Mouse (Mus musculus): ENCODE data around the gene Arhgap4. TPM values are rescaled to one million over a fixed set of nuclear protein-coding genes. Genes with fewer than 3 reads are reported as not detected.
A peak's percentile ranks its signal among the peaks of the same experiment; 100 is the strongest.

Gene Arhgap4
- polyA plus RNA-seq, 1 experiment from 2014 or later, result 4.6 TPM

DNA sequence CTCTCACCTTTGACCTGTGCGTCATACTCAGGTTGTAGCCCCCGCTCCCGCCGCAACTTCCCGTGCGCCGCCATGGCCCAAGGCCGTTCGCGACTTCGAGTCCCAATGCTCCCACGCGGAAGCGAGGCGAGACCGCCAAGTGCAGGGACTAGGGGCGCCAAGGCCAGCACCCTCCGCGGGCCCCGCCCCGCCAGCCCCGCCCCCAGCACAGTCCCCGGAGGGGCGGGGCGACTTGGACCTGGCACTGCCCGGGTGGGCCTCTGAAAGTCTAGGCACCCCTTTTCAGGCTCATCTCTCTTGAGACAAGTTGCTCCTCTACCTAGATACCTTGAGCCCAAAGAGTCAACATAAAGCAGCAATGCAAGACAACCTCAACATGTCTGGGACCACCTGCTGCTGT lies 10.5 kb downstream of the Arhgap4 start:
- no peak overlapping the region for H3K4me3 ChIP-seq
- ATAC-seq (replicated peaks), result no peak
- no peaks in the 10 kb centered on the region for H3K36me3 ChIP-seq (replicated peaks)
- 0 out of 2 replicates have a peak overlapping the region, but pooled peaks have one; percentile 26 for H3K4me2 ChIP-seq
- H3K27ac ChIP-seq, result no peak overlapping the region
- H3K9me3 ChIP-seq, result no peaks in the 10 kb centered on the region
- no peaks in the 10 kb centered on the region for H3K27me3 ChIP-seq (replicated peaks)
- H3K4me1 ChIP-seq, result peaks cover 2% of the 10 kb centered on the region; the same call in 1 of the 2 replicates
- WGBS, result 31% methylated on average over 26 of the region's 26 CpGs
- no peak overlapping the region for H3K9ac ChIP-seq

- no peak overlapping the region for H3K4me3 ChIP-seq
- ATAC-seq (replicated peaks), result no peak
- H3K27ac ChIP-seq, result no peak overlapping the region
- H3K9ac ChIP-seq, result no peak overlapping the region
- no peaks in the 10 kb centered on the region for H3K9me3 ChIP-seq
- no peaks in the 10 kb centered on the region for H3K27me3 ChIP-seq (replicated peaks)
- peaks cover 2% of the 10 kb centered on the region; the same call in 1 of the 2 replicates for H3K4me1 ChIP-seq
- no peak overlapping the region for H3K4me2 ChIP-seq
- H3K36me3 ChIP-seq (replicated peaks), result no peaks in the 10 kb centered on the region
These were observed 11.2 kb downstream of the Arhgap4 start for GRCm38 (mm10) chrX:73910451-73910850.

DNA sequence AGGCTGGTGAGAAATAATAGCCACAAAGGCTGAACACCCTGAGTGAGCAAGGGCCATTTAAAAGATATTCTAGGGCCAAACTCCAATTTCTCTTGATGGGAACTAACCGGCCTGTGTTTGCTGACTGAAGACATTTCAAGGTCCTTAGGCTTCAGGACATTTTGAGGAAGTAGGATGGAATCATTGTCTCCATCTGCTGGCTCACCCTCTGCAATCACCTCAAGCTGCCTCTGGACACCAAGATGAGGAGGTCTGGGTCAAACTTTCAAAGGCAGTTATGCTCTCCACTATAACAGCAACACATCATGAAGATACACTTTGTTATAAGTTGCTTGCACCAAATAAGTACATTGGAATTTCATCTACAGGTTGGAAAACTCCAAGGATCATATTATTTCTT lies 11.6 kb downstream of the Arhgap4 start:
- ATAC-seq (replicated peaks), result no peak
- H3K9ac ChIP-seq, result no peak overlapping the region
- no peak overlapping the region for H3K4me2 ChIP-seq
- no peaks in the 10 kb centered on the region for H3K9me3 ChIP-seq
- no peak overlapping the region for H3K4me3 ChIP-seq
- H3K36me3 ChIP-seq (replicated peaks), result no peaks in the 10 kb centered on the region
- H3K27ac ChIP-seq, result no peak overlapping the region
- peaks cover 2% of the 10 kb centered on the region; the same call in 1 of the 2 replicates for H3K4me1 ChIP-seq
- no peaks in the 10 kb centered on the region for H3K27me3 ChIP-seq (replicated peaks)
- WGBS, result 91% methylated on average over 1 of the region's 1 CpGs

DNA sequence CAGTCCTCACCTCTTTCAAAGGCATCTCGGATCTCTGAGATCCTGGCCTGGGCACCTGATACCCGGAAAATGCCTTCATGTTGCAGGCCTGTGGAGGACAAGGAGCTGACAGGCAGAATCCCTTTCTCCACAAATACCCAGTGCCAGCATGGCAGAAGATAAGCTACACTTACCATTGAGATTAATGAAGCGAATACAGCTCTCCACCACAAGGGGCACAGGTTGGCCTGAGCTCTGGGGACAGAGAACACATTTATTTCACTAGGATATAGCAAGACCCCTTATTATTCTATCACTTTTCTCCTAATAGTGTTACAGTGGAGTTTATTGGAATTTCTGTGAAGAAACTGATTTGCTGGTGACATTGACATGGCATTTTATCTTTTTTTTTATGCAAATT lies 23.7 kb downstream of the Arhgap4 start:
- Histone ChIP-seq H3K4me2 (no peak overlapping the region), H3K9me3 (no peaks in the 10 kb centered on the region), H3K9ac (no peak overlapping the region), H3K4me3 (no peak overlapping the region), H3K36me3 (replicated peaks) (no peaks in the 10 kb centered on the region), H3K27me3 (replicated peaks) (no peaks in the 10 kb centered on the region), H3K27ac (no peak overlapping the region), H3K4me1 (no peaks in the 10 kb centered on the region)
- no peak for ATAC-seq (replicated peaks)
- WGBS, result 70% methylated on average over 3 of the region's 3 CpGs

DNA sequence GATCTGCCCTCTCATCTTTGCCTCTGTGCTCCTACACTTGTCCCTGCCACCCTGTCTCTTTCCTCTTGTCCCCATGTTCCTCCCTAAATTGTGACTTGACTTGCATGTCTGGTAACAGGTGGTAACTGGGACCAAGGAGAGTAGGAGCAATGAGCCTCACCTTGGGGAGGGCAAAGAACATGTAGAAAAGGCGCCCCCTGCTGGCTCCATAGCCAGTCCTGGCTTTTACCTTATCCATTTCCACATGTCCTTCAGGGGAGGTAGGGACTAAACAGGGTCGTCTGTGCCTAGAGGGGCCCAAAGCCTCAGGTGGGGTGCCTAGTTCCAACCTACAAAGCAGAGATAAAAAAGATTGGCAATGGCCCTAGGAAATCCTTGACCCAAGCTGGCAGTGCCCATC lies 26.0 kb downstream of the Arhgap4 start, which contains the start of gene L1cam:
TSS of gene L1cam (minus strand) at position 387 of the 400 bp plus-strand sequence.
- no peak within 1 kb of the TSS for H3K4me3 ChIP-seq
- 14% methylated on average over 2 of the region's 2 CpGs for WGBS
- H3K4me1 ChIP-seq, result no peaks in the 10 kb centered on the region
- no peak within 1 kb of the TSS for H3K9ac ChIP-seq
- H3K27me3 ChIP-seq (replicated peaks), result no peaks in the 10 kb centered on the region
- no peaks in the 10 kb centered on the region for H3K9me3 ChIP-seq
- H3K4me2 ChIP-seq, result no peak within 1 kb of the TSS
- ATAC-seq (replicated peaks), result no peak
- no peak within 1 kb of the TSS for H3K27ac ChIP-seq
- no peaks in the 10 kb centered on the region for H3K36me3 ChIP-seq (replicated peaks)

DNA sequence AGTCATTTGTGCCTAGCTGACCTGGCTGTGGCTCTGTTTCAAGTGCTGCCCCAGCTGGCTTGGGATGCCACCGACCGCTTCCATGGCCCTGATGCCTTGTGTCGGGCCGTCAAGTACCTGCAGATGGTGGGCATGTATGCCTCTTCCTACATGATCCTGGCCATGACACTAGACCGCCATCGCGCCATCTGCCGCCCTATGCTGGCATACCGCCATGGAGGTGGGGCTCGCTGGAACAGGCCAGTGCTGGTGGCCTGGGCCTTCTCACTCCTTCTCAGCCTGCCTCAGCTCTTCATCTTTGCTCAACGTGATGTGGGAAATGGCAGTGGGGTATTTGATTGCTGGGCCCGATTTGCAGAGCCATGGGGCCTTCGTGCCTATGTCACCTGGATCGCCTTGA lies 28.8 kb downstream of the Arhgap4 start:
- H3K27me3 ChIP-seq (replicated peaks), result no peaks in the 10 kb centered on the region
- H3K4me3 ChIP-seq, result no peak overlapping the region
- ATAC-seq (replicated peaks), result no peak
- no peaks in the 10 kb centered on the region for H3K36me3 ChIP-seq (replicated peaks)
- H3K9ac ChIP-seq, result no peak overlapping the region
- no peaks in the 10 kb centered on the region for H3K4me1 ChIP-seq
- no peak overlapping the region for H3K4me2 ChIP-seq
- no peaks in the 10 kb centered on the region for H3K9me3 ChIP-seq
- no peak overlapping the region for H3K27ac ChIP-seq
- WGBS, result 93% methylated on average over 14 of the region's 14 CpGs

DNA sequence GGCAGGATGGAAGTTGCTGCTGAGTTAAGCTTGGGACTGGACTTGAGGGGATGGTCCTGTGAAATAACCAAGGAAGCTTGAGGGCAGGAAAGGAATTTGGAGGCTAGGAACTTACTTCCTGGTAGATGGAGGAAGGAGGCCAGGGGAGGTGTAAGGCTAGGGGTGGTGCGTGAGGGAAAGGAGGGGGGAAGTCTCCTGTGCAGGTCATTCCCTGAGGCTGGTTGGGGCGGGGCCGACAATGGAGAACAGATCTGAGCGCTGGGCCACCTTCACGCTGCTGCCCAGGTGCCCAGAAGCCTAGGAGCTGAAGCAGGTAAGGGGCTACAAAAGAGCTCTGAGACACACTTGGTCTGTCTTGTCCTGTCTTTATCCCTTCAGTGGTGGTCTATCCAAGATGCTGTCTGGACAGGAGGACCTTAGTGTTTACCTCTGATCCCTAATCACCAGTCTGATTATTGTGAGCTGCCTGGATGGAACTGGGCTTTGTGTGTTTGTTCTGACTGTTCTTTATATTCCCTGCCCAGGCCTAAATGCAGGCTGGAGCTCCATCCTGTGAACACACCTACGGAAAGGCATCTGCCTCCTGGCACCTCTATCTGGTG lies 30.0 kb downstream of the Arhgap4 start, which contains the start of gene Avpr2:
TSS of gene Avpr2 (plus strand) at position 552 of the 602 bp plus-strand sequence.
- Histone ChIP-seq H3K9ac (no peak within 1 kb of the TSS), H3K27me3 (replicated peaks) (no peaks in the 10 kb centered on the region), H3K36me3 (replicated peaks) (no peaks in the 10 kb centered on the region), H3K9me3 (no peaks in the 10 kb centered on the region), H3K27ac (no peak within 1 kb of the TSS), H3K4me2 (no peak within 1 kb of the TSS), H3K4me1 (no peaks in the 10 kb centered on the region), H3K4me3 (no peak within 1 kb of the TSS)
- 87% methylated on average over 6 of the region's 6 CpGs for WGBS
- ATAC-seq (replicated peaks), result no peak

- Histone ChIP-seq H3K4me1 (peaks cover 22% of the 10 kb centered on the region), H3K9me3 (no peaks in the 10 kb centered on the region), H3K4me3 (peak overlapping the region; percentile 60), H3K4me2 (peak overlapping the region; percentile 57), H3K9ac (no peak overlapping the region; the same call in 1 of the 2 replicates), H3K27me3 (replicated peaks) (no peaks in the 10 kb centered on the region), H3K36me3 (replicated peaks) (no peaks in the 10 kb centered on the region), H3K27ac (peak overlapping the region; percentile 81)
- ATAC-seq (replicated peaks), result peak; percentile 18
- 20% methylated on average over 6 of the region's 6 CpGs for WGBS
These were observed 40.2 kb downstream of the Arhgap4 start for GRCm38 (mm10) chrX:73881463-73881862.

GRCm38 (mm10) chrX:73881036-73881427 lies 40.6 kb downstream of the Arhgap4 start:
- Histone ChIP-seq H3K9ac (peak overlapping the region; percentile 68), H3K36me3 (replicated peaks) (no peaks in the 10 kb centered on the region), H3K27ac (peak overlapping the region; percentile 81), H3K27me3 (replicated peaks) (no peaks in the 10 kb centered on the region), H3K9me3 (no peaks in the 10 kb centered on the region), H3K4me2 (peak overlapping the region; percentile 57), H3K4me1 (peaks cover 25% of the 10 kb centered on the region), H3K4me3 (peak overlapping the region; percentile 60)
- WGBS, result 24% methylated on average over 16 of the region's 16 CpGs
- peak; percentile 59 for ATAC-seq (replicated peaks)

DNA sequence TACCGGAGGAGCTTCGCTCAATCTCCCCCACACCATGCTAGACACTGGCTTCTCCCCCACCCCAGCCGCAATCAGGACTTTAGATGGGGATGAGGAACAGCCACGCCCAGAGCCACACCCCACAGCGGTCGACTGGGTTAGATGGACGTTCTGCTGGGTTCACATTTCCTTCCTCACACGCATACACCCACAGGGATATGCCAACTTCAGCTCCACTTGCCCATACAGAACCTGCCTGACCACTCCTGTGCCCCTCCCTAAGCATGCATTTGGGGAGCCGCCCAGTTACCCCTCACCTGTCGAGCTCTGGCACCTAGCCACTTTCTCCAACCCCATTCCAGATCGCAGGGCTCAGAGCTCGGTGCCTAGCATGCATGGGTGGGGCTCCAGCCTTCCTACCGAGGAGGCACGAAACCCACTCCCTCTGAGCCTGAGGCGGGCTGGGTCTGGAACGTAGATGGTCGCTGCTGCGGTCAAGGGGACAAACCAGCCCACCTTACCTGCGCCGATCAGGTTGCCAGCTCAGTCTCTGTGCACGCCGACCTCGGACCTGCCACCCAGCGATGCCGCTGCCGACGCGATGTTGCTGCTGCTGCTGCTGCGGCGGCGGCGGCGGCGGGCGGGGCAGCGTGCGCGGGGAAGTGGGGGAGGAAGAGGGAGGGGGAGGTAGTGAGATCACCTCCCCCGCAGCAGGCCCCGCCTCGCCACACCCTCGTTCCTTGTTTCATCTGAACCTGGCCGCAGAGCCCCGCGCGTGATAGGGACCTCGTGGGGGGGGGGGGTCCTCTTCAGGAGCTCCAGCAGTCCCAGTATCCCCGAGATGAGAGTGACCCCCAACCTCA lies 41.3 kb downstream of the Arhgap4 start:
- WGBS, result 29% methylated on average over 28 of the region's 48 CpGs
- peaks cover 30% of the 10 kb centered on the region for H3K4me1 ChIP-seq
- no peaks in the 10 kb centered on the region for H3K36me3 ChIP-seq (replicated peaks)
- peak overlapping the region; percentile 60 for H3K4me3 ChIP-seq
- H3K4me2 ChIP-seq, result peak overlapping the region; percentile 57
- no peaks in the 10 kb centered on the region for H3K9me3 ChIP-seq
- H3K27me3 ChIP-seq (replicated peaks), result no peaks in the 10 kb centered on the region
- H3K27ac ChIP-seq, result peak overlapping the region; percentile 81
- H3K9ac ChIP-seq, result peak overlapping the region; percentile 68
- ATAC-seq (replicated peaks), result peak; percentile 72

DNA sequence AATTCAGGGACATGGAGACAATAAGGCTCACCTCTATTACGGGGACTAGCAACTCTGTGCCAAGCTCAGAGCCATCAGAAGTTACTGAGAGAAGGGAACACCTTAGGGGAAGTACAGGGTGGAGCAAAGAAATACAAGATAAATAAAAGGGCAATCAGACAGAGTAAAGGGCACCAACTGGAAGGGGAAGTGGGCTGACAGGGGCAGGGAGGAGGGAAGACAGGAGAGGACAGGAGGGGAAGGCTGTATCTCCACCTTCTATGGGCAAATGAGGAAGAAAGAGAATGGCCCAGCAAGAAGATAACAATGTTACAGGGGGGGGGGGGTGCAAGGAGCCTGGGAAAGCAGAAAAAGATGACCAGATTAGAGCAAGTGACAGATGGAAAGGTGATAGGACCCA lies 44.7 kb downstream of the Arhgap4 start:
- H3K27me3 ChIP-seq (replicated peaks), result no peaks in the 10 kb centered on the region
- no peak overlapping the region for H3K4me3 ChIP-seq
- H3K4me2 ChIP-seq, result peak overlapping the region; percentile 38
- no peaks in the 10 kb centered on the region for H3K36me3 ChIP-seq (replicated peaks)
- H3K9ac ChIP-seq, result no peak overlapping the region
- no peak overlapping the region for H3K27ac ChIP-seq
- no peak for ATAC-seq (replicated peaks)
- H3K4me1 ChIP-seq, result peaks cover 32% of the 10 kb centered on the region
- H3K9me3 ChIP-seq, result no peaks in the 10 kb centered on the region
- 94% methylated on average over 1 of the region's 1 CpGs for WGBS

DNA sequence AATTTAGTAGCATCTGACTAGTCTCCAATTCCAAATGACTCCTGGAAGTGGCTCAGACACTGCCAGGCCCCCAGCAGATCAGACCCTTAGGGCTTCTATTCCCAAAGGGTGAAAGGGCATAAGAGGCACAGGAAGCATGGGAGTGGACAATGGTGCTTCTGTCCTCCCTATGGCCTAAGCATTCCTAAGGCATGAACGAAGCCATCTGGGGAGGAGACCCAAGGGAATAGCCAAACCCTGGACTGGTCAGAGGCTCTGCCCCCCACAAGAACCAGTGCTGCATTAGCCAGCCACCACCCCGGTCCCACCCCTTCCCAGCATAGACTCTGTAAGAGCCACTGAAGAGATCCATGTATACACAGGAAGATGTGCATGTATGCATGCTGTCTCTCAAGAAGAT lies 45.8 kb downstream of the Arhgap4 start:
- Histone ChIP-seq H3K27ac (no peak overlapping the region), H3K4me1 (peaks cover 33% of the 10 kb centered on the region), H3K9me3 (no peaks in the 10 kb centered on the region), H3K4me3 (0 out of 2 replicates have a peak overlapping the region, but pooled peaks have one; percentile 1), H3K4me2 (peak overlapping the region; percentile 38), H3K27me3 (replicated peaks) (no peaks in the 10 kb centered on the region), H3K9ac (no peak overlapping the region), H3K36me3 (replicated peaks) (no peaks in the 10 kb centered on the region)
- WGBS, result 67% methylated on average over 2 of the region's 2 CpGs
- ATAC-seq (replicated peaks), result no peak

Measured in midbrain, embryonic 15.5 days (tissue).